Mouse (Mus musculus): ENCODE measurements around the gene Plxnb2. TPM values are rescaled to one million over a fixed set of nuclear protein-coding genes. Genes with fewer than 3 reads are reported as not detected.

The Plxnb2 gene
- polyA plus RNA-seq, 1 experiment from 2014 or later: 104 TPM

DNA sequence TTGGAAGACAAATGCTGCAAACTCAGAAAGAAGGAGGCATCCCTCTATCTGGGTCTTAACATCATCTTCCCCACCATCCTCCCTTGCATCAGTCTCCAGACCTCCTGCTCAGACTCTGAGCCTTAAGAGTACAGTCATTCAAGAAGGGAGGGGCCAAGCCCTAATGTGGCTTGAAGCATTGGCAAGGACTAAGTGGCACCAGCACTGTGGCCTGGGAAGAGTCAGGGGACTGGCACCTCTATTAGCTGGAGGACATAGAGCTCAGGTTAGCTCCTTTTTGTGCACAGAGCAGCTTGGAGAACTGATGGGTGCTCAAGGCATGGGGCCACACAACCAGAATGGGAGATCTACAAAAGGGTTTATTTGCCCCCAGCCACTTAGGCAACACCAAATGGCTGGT, 50.3 kb downstream of the Plxnb2 start:
- no peak for ATAC-seq (ENCODE audit: low FRiP score)
- no peaks in the 10 kb centered on the region for H3K9me3 ChIP-seq
- H3K4me1 ChIP-seq (replicated peaks): peaks cover 20% of the 10 kb centered on the region
- no peak overlapping the region for H3K9ac ChIP-seq
- H3K4me3 ChIP-seq: no peak overlapping the region
- H3K27me3 ChIP-seq: no peaks in the 10 kb centered on the region
- no peak overlapping the region for H3K4me2 ChIP-seq
- H3K36me3 ChIP-seq: peaks cover 10% of the 10 kb centered on the region
- no peak overlapping the region for H3K27ac ChIP-seq

DNA sequence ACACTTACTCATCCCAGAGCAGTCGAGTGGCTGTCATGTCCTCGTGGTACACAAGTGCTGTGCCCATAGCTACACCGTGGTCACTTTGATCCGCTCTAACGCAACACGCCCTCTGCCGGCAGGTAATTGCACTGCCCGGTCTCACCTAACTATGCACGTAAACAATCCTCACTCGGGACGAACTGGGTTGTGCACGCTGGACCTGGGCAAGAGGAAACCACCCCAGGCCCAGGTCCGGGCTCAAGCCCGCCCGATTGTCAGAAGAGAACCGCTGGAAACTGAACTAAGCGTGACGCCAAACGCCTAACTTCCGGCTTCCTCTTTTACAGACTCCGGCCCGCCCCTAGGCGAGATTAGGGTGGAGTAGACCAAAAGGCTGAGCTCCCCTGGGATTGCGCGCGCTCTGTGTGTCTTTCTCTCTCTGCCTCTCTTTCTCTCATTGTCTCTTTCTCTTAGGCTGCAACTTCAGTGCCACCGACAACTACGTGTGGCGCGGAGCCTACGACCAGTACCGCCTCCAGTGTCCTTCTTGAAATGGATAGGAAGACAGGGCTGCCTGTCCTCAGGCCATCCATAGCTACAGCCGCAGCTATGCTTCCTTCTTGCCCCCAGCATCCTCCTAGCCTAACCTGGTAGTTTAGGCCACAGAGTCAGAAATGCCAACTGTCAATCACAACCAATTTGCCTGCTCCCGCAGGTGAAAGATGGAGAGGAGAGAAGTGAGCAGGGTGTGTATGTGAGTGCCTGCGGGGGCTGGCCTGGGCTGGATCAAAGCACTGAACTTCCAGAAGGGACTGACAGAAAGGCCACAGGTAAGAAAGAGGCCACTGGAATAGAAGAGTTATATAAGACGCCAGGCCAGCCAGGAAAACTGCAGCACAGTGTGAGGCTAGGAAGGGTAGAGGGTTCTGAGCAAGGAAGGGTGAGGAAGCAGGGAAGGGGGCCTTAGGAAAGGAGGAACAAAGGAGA, 51.9 kb downstream of the Plxnb2 start, which contains the start of gene Hdac10:
TSS of gene Hdac10 (minus strand) at position 319 of the 969 bp plus-strand sequence.
- peak within 1 kb of the TSS; percentile 82 for H3K27ac ChIP-seq
- H3K9me3 ChIP-seq: no peaks in the 10 kb centered on the region
- H3K4me3 ChIP-seq: peak within 1 kb of the TSS; percentile 57
- H3K9ac ChIP-seq: peak within 1 kb of the TSS; percentile 71
- peaks cover 14% of the 10 kb centered on the region for H3K36me3 ChIP-seq
- H3K4me2 ChIP-seq: peak within 1 kb of the TSS; percentile 79
- no peaks in the 10 kb centered on the region for H3K27me3 ChIP-seq
- ATAC-seq (ENCODE audit: low FRiP score): peak; percentile 85
- H3K4me1 ChIP-seq (replicated peaks): peaks cover 28% of the 10 kb centered on the region
- WGBS: 3% methylated on average over 36 of the region's 36 CpGs

DNA sequence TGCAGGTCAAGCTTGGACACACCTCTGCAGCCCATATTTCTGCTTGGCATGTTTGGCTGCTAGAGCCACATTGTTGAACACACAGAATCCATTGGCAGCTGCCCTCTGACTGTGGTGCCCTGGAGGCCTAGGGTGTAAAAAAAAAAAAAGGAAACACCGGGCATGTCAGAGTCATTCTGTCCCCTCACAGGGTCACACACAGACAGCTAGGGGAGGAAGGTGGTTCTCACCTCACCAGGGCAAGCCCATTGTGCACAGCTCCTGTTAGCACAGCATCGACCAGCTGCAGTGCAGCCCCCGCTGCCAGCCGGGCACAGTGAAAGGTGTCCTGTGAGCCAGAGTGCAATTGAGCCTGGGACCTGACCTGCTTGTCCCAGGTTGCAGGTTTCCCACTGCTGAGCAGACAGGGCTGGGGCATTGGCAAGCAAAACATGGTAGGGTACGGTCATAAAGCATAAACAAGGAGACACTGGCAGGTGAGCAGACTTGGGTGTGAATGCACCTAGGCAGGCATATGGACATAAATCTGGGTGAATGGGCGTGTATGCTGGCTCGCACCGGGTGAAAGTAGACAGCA, 53.1 kb downstream of the Plxnb2 start:
- H3K27ac ChIP-seq: peak overlapping the region; percentile 82; the same call in 1 of the 2 replicates
- H3K36me3 ChIP-seq: peaks cover 11% of the 10 kb centered on the region
- H3K4me3 ChIP-seq: peak overlapping the region; percentile 57
- peaks cover 34% of the 10 kb centered on the region for H3K4me1 ChIP-seq (replicated peaks)
- WGBS: 90% methylated on average over 8 of the region's 8 CpGs
- H3K9me3 ChIP-seq: no peaks in the 10 kb centered on the region
- H3K9ac ChIP-seq: peak overlapping the region; percentile 71
- H3K4me2 ChIP-seq: peak overlapping the region; percentile 79
- no peak for ATAC-seq (ENCODE audit: low FRiP score)
- no peaks in the 10 kb centered on the region for H3K27me3 ChIP-seq

DNA sequence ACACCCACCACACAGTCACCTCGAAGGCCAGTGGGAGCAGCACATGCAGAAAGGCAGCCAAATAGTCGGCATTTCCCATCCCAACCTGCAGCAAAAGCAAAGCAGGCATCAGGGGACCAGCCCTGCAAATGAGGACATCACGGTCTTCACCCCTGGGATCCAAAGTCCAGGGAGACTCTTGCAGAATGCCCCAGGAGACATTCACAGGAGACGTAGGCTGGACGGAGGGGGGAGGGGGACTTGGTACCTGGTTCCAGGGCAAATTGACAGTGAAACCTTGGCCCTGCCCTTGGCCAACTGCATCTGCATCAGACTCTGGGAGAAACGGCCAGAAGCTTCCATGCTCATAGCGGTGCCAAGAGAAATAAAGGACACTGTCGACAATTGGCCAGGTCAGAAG, 54.0 kb downstream of the Plxnb2 start:
- H3K9me3 ChIP-seq: no peaks in the 10 kb centered on the region
- no peak overlapping the region for H3K4me2 ChIP-seq
- H3K9ac ChIP-seq: no peak overlapping the region
- no peaks in the 10 kb centered on the region for H3K27me3 ChIP-seq
- H3K36me3 ChIP-seq: peaks cover 7% of the 10 kb centered on the region; the same call in 1 of the 2 replicates
- peaks cover 43% of the 10 kb centered on the region for H3K4me1 ChIP-seq (replicated peaks)
- no peak for ATAC-seq (ENCODE audit: low FRiP score)
- H3K27ac ChIP-seq: no peak overlapping the region
- WGBS: 88% methylated on average over 8 of the region's 8 CpGs
- no peak overlapping the region for H3K4me3 ChIP-seq

DNA sequence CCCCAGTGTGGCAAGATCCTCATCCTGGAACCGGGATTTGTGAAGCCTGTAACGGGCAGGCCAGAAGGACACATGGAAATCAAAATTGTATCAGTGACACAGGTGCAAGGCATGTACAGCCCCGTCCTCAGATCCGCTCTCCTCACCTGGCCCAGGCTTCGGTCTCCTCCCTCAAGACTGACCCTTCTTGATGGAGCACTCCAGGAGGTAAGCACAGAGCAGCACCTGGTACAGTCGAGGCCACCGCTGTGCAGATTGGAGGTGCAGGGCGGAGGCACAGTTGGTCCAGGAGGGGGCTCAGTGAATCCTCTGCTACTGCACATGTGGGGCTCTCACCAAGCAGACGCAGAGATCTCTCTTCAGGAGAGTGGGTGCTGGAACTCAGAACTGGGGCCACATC, 55.2 kb downstream of the Plxnb2 start:
- Histone ChIP-seq H3K9me3 (no peaks in the 10 kb centered on the region), H3K36me3 (peaks cover 7% of the 10 kb centered on the region; the same call in 1 of the 2 replicates), H3K27me3 (no peaks in the 10 kb centered on the region), H3K4me3 (no peak overlapping the region), H3K9ac (no peak overlapping the region), H3K27ac (no peak overlapping the region), H3K4me1 (replicated peaks) (peaks cover 55% of the 10 kb centered on the region), H3K4me2 (no peak overlapping the region)
- ATAC-seq (ENCODE audit: low FRiP score): no peak
- 91% methylated on average over 9 of the region's 9 CpGs for WGBS

DNA sequence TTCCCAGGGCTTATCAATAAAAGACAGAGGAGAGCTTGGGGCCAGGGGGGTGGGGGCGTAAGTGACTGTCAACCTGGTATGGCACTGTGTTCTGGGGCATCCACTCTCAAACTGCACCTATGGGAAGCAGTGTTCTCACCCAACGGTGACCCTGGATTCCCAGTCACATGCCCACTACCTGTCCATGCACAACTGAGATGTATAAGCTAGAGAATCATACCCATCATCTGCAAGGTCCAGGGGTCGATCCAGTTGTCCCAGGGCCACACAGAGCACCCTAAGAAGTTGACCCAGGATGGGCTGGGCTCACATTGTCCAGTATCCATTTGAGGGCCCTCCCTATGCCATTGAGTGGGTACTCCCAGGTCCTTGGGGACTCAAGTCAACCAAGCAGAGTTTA, 56.3 kb downstream of the Plxnb2 start:
- ATAC-seq (ENCODE audit: low FRiP score): no peak
- H3K36me3 ChIP-seq: peaks cover 17% of the 10 kb centered on the region; the same call in 1 of the 2 replicates
- WGBS: 95% methylated on average over 3 of the region's 3 CpGs
- H3K4me3 ChIP-seq: no peak overlapping the region
- no peaks in the 10 kb centered on the region for H3K27me3 ChIP-seq
- H3K4me1 ChIP-seq (replicated peaks): peaks cover 62% of the 10 kb centered on the region
- no peak overlapping the region for H3K4me2 ChIP-seq
- no peaks in the 10 kb centered on the region for H3K9me3 ChIP-seq
- H3K9ac ChIP-seq: peak overlapping the region; percentile 87; the same call in 1 of the 2 replicates
- H3K27ac ChIP-seq: no peak overlapping the region

DNA sequence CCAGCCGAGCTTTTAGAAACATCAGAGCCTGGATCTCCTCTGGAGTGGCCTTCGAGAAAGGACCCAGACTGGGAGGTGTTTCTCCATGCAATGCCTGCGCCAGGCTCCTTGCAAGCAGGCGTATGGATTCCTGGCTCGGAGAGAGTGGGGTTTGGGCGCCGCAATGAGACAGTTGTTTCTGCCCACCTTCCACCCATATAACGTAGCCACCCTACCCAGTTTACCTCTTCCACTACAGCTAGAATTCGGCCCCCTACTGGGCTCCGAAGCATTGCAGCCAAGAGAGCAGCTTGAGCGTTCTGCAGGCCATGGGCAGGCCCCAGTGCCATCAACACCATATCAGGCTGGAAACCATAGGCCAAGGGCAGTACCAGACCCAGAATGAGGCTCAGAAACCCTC, 57.0 kb downstream of the Plxnb2 start:
- peaks cover 17% of the 10 kb centered on the region; the same call in 1 of the 2 replicates for H3K36me3 ChIP-seq
- H3K4me3 ChIP-seq: peak overlapping the region; percentile 86
- H3K27me3 ChIP-seq: no peaks in the 10 kb centered on the region
- ATAC-seq (ENCODE audit: low FRiP score): peak; percentile 30; the same call in 1 of the 2 replicates
- H3K4me1 ChIP-seq (replicated peaks): peaks cover 57% of the 10 kb centered on the region
- H3K27ac ChIP-seq: peak overlapping the region; percentile 92
- 40% methylated on average over 11 of the region's 11 CpGs for WGBS
- H3K9ac ChIP-seq: peak overlapping the region; percentile 87
- H3K4me2 ChIP-seq: peak overlapping the region; percentile 97
- H3K9me3 ChIP-seq: no peaks in the 10 kb centered on the region

DNA sequence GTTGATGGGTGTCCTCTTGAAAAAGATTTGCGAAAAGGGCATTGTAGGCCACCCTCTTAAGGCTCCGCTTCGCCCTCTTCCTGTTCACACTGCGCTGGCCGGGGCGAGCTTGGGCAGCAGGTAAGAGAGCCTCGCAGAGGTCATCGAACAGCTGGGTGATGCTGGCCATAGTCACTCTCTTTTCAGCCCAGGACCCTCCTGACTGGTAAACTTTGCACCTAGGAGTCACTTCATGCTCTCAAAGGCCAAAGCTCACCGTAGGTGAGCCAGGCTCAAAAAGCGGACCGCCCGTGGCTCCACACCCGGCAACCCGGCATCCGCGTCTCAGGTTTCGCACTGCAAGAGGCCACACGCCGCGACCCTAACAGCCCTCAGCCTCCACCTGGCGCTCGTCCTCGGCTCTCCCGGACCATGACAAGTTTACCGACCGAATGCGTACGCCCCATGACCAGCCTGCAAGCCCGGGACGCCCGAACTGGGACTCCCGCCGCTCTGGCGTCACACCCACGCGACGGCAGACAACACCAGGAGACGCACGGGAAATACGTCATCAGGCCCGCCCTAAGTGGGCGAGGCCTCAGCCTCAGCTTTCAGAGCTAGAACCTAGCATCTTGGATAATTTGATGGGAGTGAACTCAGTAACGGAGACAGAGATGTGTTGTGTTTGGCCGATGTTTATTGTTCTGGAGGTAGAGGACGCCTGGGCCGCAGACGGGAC, 57.8 kb downstream of the Plxnb2 start, which contains the start of gene Tubgcp6:
TSS of gene Tubgcp6 (minus strand) at position 464 of the 718 bp plus-strand sequence.
- WGBS: under 1% methylated on average over 47 of the region's 47 CpGs
- H3K27me3 ChIP-seq: no peaks in the 10 kb centered on the region
- peak; percentile 84 for ATAC-seq (ENCODE audit: low FRiP score)
- H3K4me2 ChIP-seq: peak within 1 kb of the TSS; percentile 97
- H3K4me1 ChIP-seq (replicated peaks): peaks cover 53% of the 10 kb centered on the region
- no peaks in the 10 kb centered on the region for H3K9me3 ChIP-seq
- peak within 1 kb of the TSS; percentile 86 for H3K4me3 ChIP-seq
- peak within 1 kb of the TSS; percentile 92 for H3K27ac ChIP-seq
- peak within 1 kb of the TSS; percentile 87 for H3K9ac ChIP-seq
- H3K36me3 ChIP-seq: peaks cover 21% of the 10 kb centered on the region

DNA sequence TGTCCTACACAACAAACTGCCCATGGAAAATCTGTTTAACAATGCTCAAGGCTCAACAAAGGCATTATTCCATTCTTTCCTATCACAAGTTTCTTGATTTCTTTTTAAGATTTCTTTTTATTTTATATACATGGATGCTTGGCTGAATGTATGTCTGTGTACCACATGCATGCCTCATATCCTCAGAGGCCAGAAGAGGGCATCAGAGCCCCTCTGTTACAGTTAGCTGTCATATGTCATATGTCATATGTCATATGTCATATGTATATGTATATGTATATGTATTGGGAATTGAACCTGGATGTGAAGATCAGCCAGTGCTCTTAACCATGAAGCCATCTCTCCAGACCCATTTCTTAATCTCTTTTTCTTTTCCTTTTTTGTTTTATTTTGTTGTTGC, 62.6 kb downstream of the Plxnb2 start:
- H3K4me3 ChIP-seq: no peak overlapping the region
- no peaks in the 10 kb centered on the region for H3K9me3 ChIP-seq
- no peak overlapping the region for H3K9ac ChIP-seq
- H3K36me3 ChIP-seq: peaks cover 51% of the 10 kb centered on the region
- no peak overlapping the region for H3K4me2 ChIP-seq
- H3K4me1 ChIP-seq (replicated peaks): peaks cover 37% of the 10 kb centered on the region
- no peak for ATAC-seq (ENCODE audit: low FRiP score)
- H3K27me3 ChIP-seq: no peaks in the 10 kb centered on the region
- no peak overlapping the region for H3K27ac ChIP-seq

DNA sequence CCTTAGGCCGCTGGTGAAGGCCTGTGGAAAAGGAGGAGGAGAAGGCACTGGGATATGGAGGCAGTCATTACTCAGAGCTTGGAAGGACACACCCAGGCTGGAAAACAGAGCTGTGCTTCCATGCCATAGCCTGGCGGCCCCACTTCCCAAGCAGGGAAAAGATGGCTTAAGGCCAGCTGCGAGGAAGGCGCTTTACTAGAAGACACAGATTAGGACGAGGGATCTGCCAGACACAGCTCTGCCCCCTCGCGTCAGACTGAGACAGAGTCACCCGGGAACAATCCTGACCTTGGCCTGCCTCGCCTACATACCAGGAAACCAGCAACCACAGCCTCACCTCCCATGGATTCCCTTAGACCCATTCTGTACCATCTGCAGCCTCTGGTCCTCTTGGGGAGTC, 70.4 kb downstream of the Plxnb2 start:
- Histone ChIP-seq H3K9me3 (no peaks in the 10 kb centered on the region), H3K4me2 (no peak overlapping the region), H3K27me3 (no peaks in the 10 kb centered on the region), H3K36me3 (peaks cover 94% of the 10 kb centered on the region), H3K27ac (no peak overlapping the region), H3K9ac (no peak overlapping the region), H3K4me3 (no peak overlapping the region), H3K4me1 (replicated peaks) (no peaks in the 10 kb centered on the region)
- 86% methylated on average over 9 of the region's 9 CpGs for WGBS
- no peak for ATAC-seq (ENCODE audit: low FRiP score)

DNA sequence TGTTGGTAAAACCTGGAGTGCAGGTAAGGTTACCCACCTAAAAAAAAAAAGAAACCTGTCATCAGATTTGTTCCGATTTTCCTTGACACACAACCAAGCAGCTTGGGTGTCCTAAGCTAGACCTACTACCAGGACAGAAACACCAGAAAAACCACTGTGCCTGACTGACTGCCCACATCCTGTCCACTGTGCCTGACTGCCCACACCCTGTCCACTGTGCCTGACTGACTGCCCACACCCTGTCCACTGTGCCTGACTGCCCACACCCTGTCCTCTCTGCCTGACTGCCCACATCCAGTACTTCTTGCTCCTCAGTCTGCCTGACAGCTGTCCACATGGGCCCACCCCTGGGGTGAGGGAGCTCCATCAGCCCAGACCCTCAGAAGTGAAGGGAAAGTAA, 73.6 kb downstream of the Plxnb2 start:
- Histone ChIP-seq H3K4me1 (replicated peaks) (no peaks in the 10 kb centered on the region), H3K4me3 (no peak overlapping the region), H3K9me3 (no peaks in the 10 kb centered on the region), H3K36me3 (peaks cover 100% of the 10 kb centered on the region), H3K9ac (no peak overlapping the region), H3K27ac (no peak overlapping the region), H3K4me2 (no peak overlapping the region), H3K27me3 (no peaks in the 10 kb centered on the region)
- no peak for ATAC-seq (ENCODE audit: low FRiP score)
- whole genome bisulfite sequencing: 96% methylated on average over 1 of the region's 1 CpGs

DNA sequence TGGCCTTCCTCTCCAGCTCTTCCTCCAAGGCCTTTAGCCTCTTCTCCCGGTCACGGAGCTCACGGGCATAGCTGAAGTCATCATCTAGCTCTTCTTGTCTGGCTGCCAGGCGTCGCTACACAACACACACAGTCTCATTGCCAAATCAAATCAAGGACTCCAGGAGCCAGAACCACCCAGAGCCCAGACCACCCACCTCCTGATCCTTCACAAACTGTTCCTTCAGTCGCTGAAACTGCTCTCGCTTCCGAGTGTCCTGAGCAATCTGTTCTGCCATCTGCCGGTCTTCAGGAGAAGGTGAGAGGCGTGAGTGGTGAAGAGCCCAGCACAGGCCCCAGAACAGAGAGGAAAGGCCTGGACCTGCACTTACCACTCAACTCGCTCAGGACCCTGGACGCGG, 74.5 kb downstream of the Plxnb2 start:
- WGBS: 92% methylated on average over 13 of the region's 13 CpGs
- peaks cover 100% of the 10 kb centered on the region for H3K36me3 ChIP-seq

More for the DNA sequence above, 74.5 kb downstream of the Plxnb2 start:
- no peaks in the 10 kb centered on the region for H3K9me3 ChIP-seq
- H3K9ac ChIP-seq: no peak overlapping the region
- no peak overlapping the region for H3K27ac ChIP-seq
- no peaks in the 10 kb centered on the region for H3K4me1 ChIP-seq (replicated peaks)
- ATAC-seq (ENCODE audit: low FRiP score): no peak
- no peaks in the 10 kb centered on the region for H3K27me3 ChIP-seq
- H3K4me3 ChIP-seq: no peak overlapping the region
- H3K4me2 ChIP-seq: no peak overlapping the region

Data from hindbrain, embryonic 13.5 days (tissue).